Mouse (Mus musculus): ENCODE measurements around the gene Ctrc. TPM values are rescaled to one million over a fixed set of nuclear protein-coding genes. Genes with fewer than 3 reads are reported as not detected.

The Ctrc gene
- total and polyA plus RNA-seq, 3 experiments, result not detected

DNA sequence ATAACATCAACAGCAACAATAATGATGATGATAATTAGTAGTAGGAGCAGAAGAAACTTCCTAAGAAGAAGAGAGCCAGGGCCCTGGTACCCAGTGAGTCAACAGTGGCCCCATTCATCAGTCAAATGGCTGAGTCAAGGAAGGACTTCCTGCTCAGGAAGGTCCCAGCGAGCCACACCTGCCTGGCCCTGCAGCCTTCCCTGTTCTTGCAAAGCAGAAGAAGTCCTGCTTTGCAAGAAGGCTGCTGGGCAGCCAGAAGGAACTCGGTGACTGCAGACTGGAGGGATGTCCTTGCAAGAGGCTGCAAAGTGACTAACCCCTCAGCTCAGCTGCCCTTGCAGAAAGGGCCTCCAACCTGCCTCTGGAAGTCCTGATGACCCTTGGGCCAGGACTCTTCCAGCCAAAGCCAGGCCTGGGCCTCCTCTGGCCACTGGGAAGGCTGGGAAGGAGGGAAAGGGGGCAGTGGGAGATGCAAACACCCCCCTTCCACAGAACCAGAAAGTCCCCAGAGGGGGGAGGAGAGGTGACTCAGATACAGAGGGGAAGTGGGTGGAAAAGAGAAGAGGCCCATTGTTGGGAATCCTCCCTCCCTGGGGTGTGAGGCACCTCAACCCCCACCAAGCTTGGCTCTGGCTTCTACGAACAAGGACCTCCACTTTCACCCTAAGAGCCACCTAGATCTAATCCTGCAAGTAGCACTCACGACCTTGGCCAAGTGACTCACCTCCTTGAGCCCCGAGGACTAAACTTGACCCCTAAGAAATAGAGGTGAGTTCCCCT, 23.5 kb upstream of the Ctrc start:
- Histone ChIP-seq H3K4me1 (ENCODE audit: insufficient read depth, low read depth, low read length) (peaks cover 48% of the 10 kb centered on the region), H3K27me3 (ENCODE audit: insufficient read depth, low read length) (no peaks in the 10 kb centered on the region), H3K36me3 (replicated peaks) (peaks cover 87% of the 10 kb centered on the region), H3K9me3 (replicated peaks) (no peaks in the 10 kb centered on the region), H3K4me3 (ENCODE audit: low read depth, low read length) (no peak overlapping the region)
- ATAC-seq (ENCODE audit: extremely low read depth, insufficient number of reproducible peaks, low FRiP score, poor library complexity, severe bottlenecking) (no peak), DNase-seq (ENCODE audit: low spot score) (no peak)
- TF ChIP-seq POLR2AphosphoS5 (IDR thresholded peaks at IDR 0.05; ENCODE audit: insufficient replicate concordance, low read depth, low read length) (no peak), GATA2 (IDR thresholded peaks at IDR 0.05; ENCODE audit: borderline replicate concordance, low read depth, low read length) (no peak)

DNA sequence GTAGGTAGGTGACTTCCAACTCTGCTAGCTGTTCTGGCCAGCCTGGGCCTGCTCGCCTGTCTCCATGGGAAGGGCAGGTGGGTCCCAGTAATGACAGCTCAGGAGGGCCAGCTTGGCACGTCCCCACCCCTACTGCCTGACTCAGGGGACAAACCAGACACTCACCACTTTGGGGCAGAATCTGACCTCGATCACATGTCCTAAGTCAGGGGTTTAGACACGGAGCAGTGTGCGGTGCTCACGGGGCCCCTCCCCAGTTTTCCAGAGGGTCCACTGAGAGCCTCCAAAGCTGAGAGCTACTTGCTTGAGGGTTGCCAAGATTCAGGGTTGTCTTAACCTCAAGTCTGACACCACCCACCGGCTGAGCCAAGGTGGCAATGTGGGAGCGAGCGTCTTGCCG, 21.9 kb upstream of the Ctrc start:
- Histone ChIP-seq H3K27me3 (ENCODE audit: insufficient read depth, low read length) (no peaks in the 10 kb centered on the region), H3K4me1 (ENCODE audit: insufficient read depth, low read depth, low read length) (peaks cover 41% of the 10 kb centered on the region), H3K36me3 (replicated peaks) (peaks cover 99% of the 10 kb centered on the region), H3K9me3 (replicated peaks) (no peaks in the 10 kb centered on the region), H3K4me3 (ENCODE audit: low read depth, low read length) (no peak overlapping the region)
- DNase-seq (ENCODE audit: low spot score) (no peak), ATAC-seq (ENCODE audit: extremely low read depth, insufficient number of reproducible peaks, low FRiP score, poor library complexity, severe bottlenecking) (no peak)
- TF ChIP-seq CTCF (IDR thresholded peaks at IDR 0.05; ENCODE audit: low read depth, low read length), result no peak
- no peak for TF ChIP-seq GATA1 (IDR thresholded peaks at IDR 0.05; ENCODE audit: borderline replicate concordance, low read length)
- TF ChIP-seq GATA2 (IDR thresholded peaks at IDR 0.05; ENCODE audit: borderline replicate concordance, low read depth, low read length), result no peak
- no peak for TF ChIP-seq POLR2AphosphoS5 (IDR thresholded peaks at IDR 0.05; ENCODE audit: insufficient replicate concordance, low read depth, low read length)
- no peak for TF ChIP-seq TAL1 (conservative IDR thresholded peaks at IDR 0.05; ENCODE audit: low read depth, low read length)

DNA sequence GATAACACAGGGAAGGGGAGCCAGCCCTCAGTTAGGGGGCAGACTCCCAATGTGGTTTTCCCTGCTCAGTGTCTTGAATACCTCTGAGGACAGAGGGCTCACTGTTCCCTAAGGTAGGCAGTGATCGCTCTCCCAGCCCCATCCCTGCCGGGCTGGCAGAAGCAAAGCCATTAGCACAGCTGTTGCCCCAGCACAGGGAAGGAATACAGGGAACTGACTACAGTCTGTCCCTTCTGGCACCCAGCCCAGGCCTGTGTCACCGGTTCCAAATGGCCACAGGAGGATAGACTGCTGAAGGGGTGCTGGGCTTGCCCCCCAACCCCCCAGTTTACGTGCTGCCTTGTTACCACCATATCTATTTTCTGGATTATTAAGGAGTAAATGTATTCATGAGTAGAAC, 21.3 kb upstream of the Ctrc start:
- ATAC-seq (ENCODE audit: extremely low read depth, insufficient number of reproducible peaks, low FRiP score, poor library complexity, severe bottlenecking) (no peak), DNase-seq (ENCODE audit: low spot score) (no peak)
- Histone ChIP-seq H3K4me1 (ENCODE audit: insufficient read depth, low read depth, low read length) (peaks cover 36% of the 10 kb centered on the region), H3K4me3 (ENCODE audit: low read depth, low read length) (no peak overlapping the region), H3K9me3 (replicated peaks) (no peaks in the 10 kb centered on the region), H3K36me3 (replicated peaks) (peaks cover 99% of the 10 kb centered on the region), H3K27me3 (ENCODE audit: insufficient read depth, low read length) (no peaks in the 10 kb centered on the region)
- TF ChIP-seq POLR2AphosphoS5 (IDR thresholded peaks at IDR 0.05; ENCODE audit: insufficient replicate concordance, low read depth, low read length), result no peak
- no peak for TF ChIP-seq GATA1 (IDR thresholded peaks at IDR 0.05; ENCODE audit: borderline replicate concordance, low read length)
- no peak for TF ChIP-seq GATA2 (IDR thresholded peaks at IDR 0.05; ENCODE audit: borderline replicate concordance, low read depth, low read length)
- no peak for TF ChIP-seq CTCF (IDR thresholded peaks at IDR 0.05; ENCODE audit: low read depth, low read length)
- no peak for TF ChIP-seq TAL1 (conservative IDR thresholded peaks at IDR 0.05; ENCODE audit: low read depth, low read length)

- Histone ChIP-seq H3K27me3 (ENCODE audit: insufficient read depth, low read length) (no peaks in the 10 kb centered on the region), H3K36me3 (replicated peaks) (peaks cover 99% of the 10 kb centered on the region), H3K4me3 (ENCODE audit: low read depth, low read length) (no peak overlapping the region), H3K9me3 (replicated peaks) (no peaks in the 10 kb centered on the region), H3K4me1 (ENCODE audit: insufficient read depth, low read depth, low read length) (peaks cover 31% of the 10 kb centered on the region)
- TF ChIP-seq GATA2 (IDR thresholded peaks at IDR 0.05; ENCODE audit: borderline replicate concordance, low read depth, low read length), result no peak
- no peak for TF ChIP-seq CTCF (IDR thresholded peaks at IDR 0.05; ENCODE audit: low read depth, low read length)
- TF ChIP-seq GATA1 (IDR thresholded peaks at IDR 0.05; ENCODE audit: borderline replicate concordance, low read length), result no peak
- no peak for TF ChIP-seq TAL1 (conservative IDR thresholded peaks at IDR 0.05; ENCODE audit: low read depth, low read length)
- TF ChIP-seq POLR2AphosphoS5 (IDR thresholded peaks at IDR 0.05; ENCODE audit: insufficient replicate concordance, low read depth, low read length), result no peak
- no peak for DNase-seq (ENCODE audit: low spot score)
- ATAC-seq (ENCODE audit: extremely low read depth, insufficient number of reproducible peaks, low FRiP score, poor library complexity, severe bottlenecking), result no peak
Measured at GRCm38 (mm10) chr4:141866933-141867490, 20.9 kb upstream of the Ctrc start.

DNA sequence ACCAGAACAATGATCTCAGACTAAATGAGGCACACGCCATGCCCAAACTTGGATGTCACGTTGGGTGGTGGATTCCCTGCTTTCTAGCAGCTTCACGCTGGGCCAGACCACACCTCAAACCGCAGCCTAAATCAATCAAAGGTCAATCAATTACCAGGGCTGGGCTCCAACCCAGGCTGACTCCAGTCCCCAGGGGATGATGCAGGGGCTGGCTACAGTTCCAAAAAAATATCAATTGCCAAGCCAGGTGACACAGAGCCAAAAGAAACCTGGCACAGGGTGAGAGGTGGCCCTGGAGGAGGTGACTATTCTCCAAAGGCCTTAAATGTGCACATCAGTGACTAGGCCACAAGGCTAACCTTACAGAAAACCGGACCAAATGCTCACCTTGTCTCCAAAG, 19.4 kb upstream of the Ctrc start:
- TF ChIP-seq GATA2 (IDR thresholded peaks at IDR 0.05; ENCODE audit: borderline replicate concordance, low read depth, low read length), result no peak
- TF ChIP-seq TAL1 (conservative IDR thresholded peaks at IDR 0.05; ENCODE audit: low read depth, low read length), result no peak
- TF ChIP-seq POLR2AphosphoS5 (IDR thresholded peaks at IDR 0.05; ENCODE audit: insufficient replicate concordance, low read depth, low read length), result no peak
- TF ChIP-seq CTCF (IDR thresholded peaks at IDR 0.05; ENCODE audit: low read depth, low read length), result no peak
- no peak for TF ChIP-seq GATA1 (IDR thresholded peaks at IDR 0.05; ENCODE audit: borderline replicate concordance, low read length)
- no peak for DNase-seq (ENCODE audit: low spot score)
- Histone ChIP-seq H3K9me3 (replicated peaks) (no peaks in the 10 kb centered on the region), H3K4me3 (ENCODE audit: low read depth, low read length) (no peak overlapping the region), H3K36me3 (replicated peaks) (peaks cover 99% of the 10 kb centered on the region), H3K4me1 (ENCODE audit: insufficient read depth, low read depth, low read length) (peaks cover 19% of the 10 kb centered on the region), H3K27me3 (ENCODE audit: insufficient read depth, low read length) (no peaks in the 10 kb centered on the region)
- no peak for ATAC-seq (ENCODE audit: extremely low read depth, insufficient number of reproducible peaks, low FRiP score, poor library complexity, severe bottlenecking)

GRCm38 (mm10) chr4:141865006-141865405, 18.8 kb upstream of the Ctrc start:
- H3K4me1 ChIP-seq (ENCODE audit: insufficient read depth, low read depth, low read length), result peaks cover 17% of the 10 kb centered on the region
- no peak for DNase-seq (ENCODE audit: low spot score)
- peaks cover 99% of the 10 kb centered on the region for H3K36me3 ChIP-seq (replicated peaks)
- no peaks in the 10 kb centered on the region for H3K27me3 ChIP-seq (ENCODE audit: insufficient read depth, low read length)
- TF ChIP-seq GATA1 (IDR thresholded peaks at IDR 0.05; ENCODE audit: borderline replicate concordance, low read length), result no peak
- TF ChIP-seq GATA2 (IDR thresholded peaks at IDR 0.05; ENCODE audit: borderline replicate concordance, low read depth, low read length), result no peak
- no peak for TF ChIP-seq CTCF (IDR thresholded peaks at IDR 0.05; ENCODE audit: low read depth, low read length)
- TF ChIP-seq TAL1 (conservative IDR thresholded peaks at IDR 0.05; ENCODE audit: low read depth, low read length), result no peak
- no peak for TF ChIP-seq POLR2AphosphoS5 (IDR thresholded peaks at IDR 0.05; ENCODE audit: insufficient replicate concordance, low read depth, low read length)
- no peaks in the 10 kb centered on the region for H3K9me3 ChIP-seq (replicated peaks)
- ATAC-seq (ENCODE audit: extremely low read depth, insufficient number of reproducible peaks, low FRiP score, poor library complexity, severe bottlenecking), result no peak
- no peak overlapping the region for H3K4me3 ChIP-seq (ENCODE audit: low read depth, low read length)
